Mouse (Mus musculus) myocyte (in vitro differentiated cells): ENCODE data around the gene Fbxo11. TPM values are rescaled to one million over a fixed set of nuclear protein-coding genes. Genes with fewer than 3 reads are reported as not detected.
A peak's percentile ranks its signal among the peaks of the same experiment; 100 is the strongest.

Experiments used
- H3K27me3 ChIP-seq: one replicate; pipeline ENCODE4 v1.6.1; 2011; ENCODE audit not compliant: control insufficient read depth, insufficient read depth, insufficient read length
- H3K36me3 ChIP-seq: one replicate; pipeline ENCODE4 v1.6.1; 2011; ENCODE audit not compliant: control insufficient read depth, insufficient read depth
- H3K4me2 ChIP-seq: one replicate; pipeline ENCODE4 v1.6.1; 2011; ENCODE audit warnings: low read depth, control low read depth
- H3K4me3 ChIP-seq: one replicate; pipeline ENCODE4 v1.5.1; 2011; ENCODE audit warnings: mild to moderate bottlenecking, control low read depth, moderate library complexity
- H3K79me2 ChIP-seq: one replicate; pipeline ENCODE4 v1.6.1; 2011; ENCODE audit not compliant: control insufficient read depth, insufficient read depth
- H3ac ChIP-seq: one replicate; pipeline ENCODE4 v1.6.1; 2011; ENCODE audit not compliant: control insufficient read depth, insufficient read length
- CEBPB ChIP-seq: IDR thresholded peaks from 2 replicates; pipeline ENCODE4 v1.6.1; 2011; ENCODE audit warnings: mild to moderate bottlenecking, moderate library complexity; ENCODE audit not compliant: poor library complexity, insufficient read depth, severe bottlenecking
- E2F4 ChIP-seq: IDR thresholded peaks from one replicate; pipeline ENCODE4 v1.6.1; 2011; ENCODE audit warnings: mild to moderate bottlenecking, control low read depth, moderate library complexity; ENCODE audit not compliant: insufficient read depth
- MAX ChIP-seq: IDR thresholded peaks from one replicate; pipeline ENCODE4 v1.6.1; 2011; ENCODE audit warnings: low read depth, mild to moderate bottlenecking, control low read depth
- MYOD1 ChIP-seq, 3 experiments: IDR thresholded peaks; one replicate each; pipeline ENCODE4 v1.6.1; 2011; ENCODE audit warnings: control low read depth in 2 of 3, low read depth in 2 of 3, mild to moderate bottlenecking in 2 of 3, moderate library complexity in 1 of 3; ENCODE audit not compliant: insufficient read length in 2 of 3, control insufficient read depth in 1 of 3
- MYOG ChIP-seq, 3 experiments: IDR thresholded peaks; one replicate each; pipeline ENCODE4 v1.6.1; 2011; ENCODE audit warnings: control low read depth in 2 of 3, low read depth in 2 of 3, mild to moderate bottlenecking in 2 of 3; ENCODE audit not compliant: insufficient read length in 2 of 3, control insufficient read depth in 1 of 3, insufficient read depth in 1 of 3
- POLR2A ChIP-seq: IDR thresholded peaks from one replicate; pipeline ENCODE4 v1.6.1; 2011; ENCODE audit warnings: low read depth, mild to moderate bottlenecking, control low read depth, moderate library complexity; ENCODE audit not compliant: insufficient read length
- POLR2AphosphoS2 ChIP-seq: IDR thresholded peaks from one replicate; pipeline ENCODE4 v1.6.1; 2011; ENCODE audit warnings: low read depth, control low read depth; ENCODE audit not compliant: insufficient read length
- REST ChIP-seq: IDR thresholded peaks from one replicate; pipeline ENCODE4 v1.6.1; 2011; ENCODE audit warnings: mild to moderate bottlenecking, control low read depth, moderate library complexity; ENCODE audit not compliant: insufficient read depth, insufficient read length
- SRF ChIP-seq: IDR thresholded peaks from one replicate; pipeline ENCODE4 v1.6.1; 2011; ENCODE audit warnings: low read depth; ENCODE audit not compliant: control insufficient read depth, insufficient read length
- TCF12 ChIP-seq: IDR thresholded peaks from one replicate; pipeline ENCODE4 v1.6.1; 2011; ENCODE audit warnings: mild to moderate bottlenecking, control low read depth; ENCODE audit not compliant: poor library complexity, insufficient read depth, severe bottlenecking
- TCF3 ChIP-seq: IDR thresholded peaks from one replicate; pipeline ENCODE4 v1.6.1; 2011; ENCODE audit warnings: low read depth, control low read depth; ENCODE audit not compliant: insufficient read length
- USF1 ChIP-seq: IDR thresholded peaks from one replicate; pipeline ENCODE4 v1.6.1; 2011; ENCODE audit warnings: low read depth, mild to moderate bottlenecking, control low read depth, moderate library complexity
- polyA plus RNA-seq: library from polyadenylated mRNA; unstranded; fragments of >200 nt; fragmentation: generic; extraction: Trizol; gene quantifications from one replicate; pipeline ENCODE4 v1.2.1, GENCODE M21; 2012; ENCODE audit warnings: missing spikeins

Gene Fbxo11
- polyA plus RNA-seq, 1 experiment, result 15.4 TPM

DNA sequence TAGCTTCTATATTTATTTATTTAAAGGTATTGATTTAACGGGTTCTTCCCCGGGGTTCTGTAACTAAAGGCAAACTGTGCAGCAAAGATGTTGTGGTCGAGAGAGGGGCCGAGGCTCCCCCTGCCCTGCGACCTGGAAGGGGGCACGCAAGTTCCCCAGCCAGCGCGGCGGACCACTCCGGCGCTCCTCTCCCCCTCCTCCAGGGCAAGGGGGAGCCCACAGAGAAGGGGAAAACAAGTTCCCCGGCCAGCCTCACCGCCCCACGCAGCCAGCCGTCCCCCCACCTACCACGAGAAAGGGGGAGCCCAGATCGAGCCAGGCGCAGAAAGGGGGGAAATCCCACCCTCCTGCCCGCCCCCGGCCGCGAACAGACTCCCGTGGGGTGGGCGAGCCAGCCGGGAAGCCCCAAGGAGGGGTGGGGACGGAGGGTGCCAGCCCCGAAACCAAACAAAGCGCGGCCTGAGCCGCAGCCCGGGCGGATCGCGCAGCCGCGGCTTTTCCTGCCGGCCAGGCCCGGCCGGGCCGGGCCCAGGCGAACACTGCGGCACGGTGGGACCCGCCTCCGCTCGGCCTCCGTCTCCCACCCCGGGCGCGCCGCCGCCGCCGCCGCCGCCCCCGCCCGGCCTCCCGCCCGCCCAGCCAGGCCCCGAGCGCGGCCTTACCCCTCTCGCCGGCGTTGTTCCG, 602 bp downstream of the Fbxo11 start:
- Histone ChIP-seq H3K4me3 (peak overlapping the region; percentile 90), H3K36me3 (no peaks in the 10 kb centered on the region), H3K79me2 (peaks cover 68% of the 10 kb centered on the region), H3K27me3 (no peaks in the 10 kb centered on the region), H3ac (peak overlapping the region; percentile 99), H3K4me2 (peak overlapping the region; percentile 97)
- no peak for TF ChIP-seq TCF12
- TF ChIP-seq MYOG (IDR thresholded peaks at IDR 0.05; ENCODE audit: control insufficient read depth in 1 of 3, insufficient read depth in 1 of 3, insufficient read length in 2 of 3, low read depth in 2 of 3), result no peak
- no peak for TF ChIP-seq SRF
- TF ChIP-seq POLR2A, result no peak
- no peak for TF ChIP-seq USF1
- TF ChIP-seq CEBPB, result no peak
- no peak for TF ChIP-seq POLR2AphosphoS2
- no peak for TF ChIP-seq REST
- no peak for TF ChIP-seq E2F4
- TF ChIP-seq MYOD1 (IDR thresholded peaks at IDR 0.05; ENCODE audit: control insufficient read depth in 1 of 3, insufficient read length in 2 of 3, low read depth in 2 of 3), result no peak
- no peak for TF ChIP-seq TCF3
- TF ChIP-seq MAX, result no peak

GRCm38 (mm10) chr17:88063980-88064346, 1.1 kb downstream of the Fbxo11 start:
- Histone ChIP-seq H3ac (peak overlapping the region; percentile 99), H3K4me2 (peak overlapping the region; percentile 97), H3K36me3 (no peaks in the 10 kb centered on the region), H3K4me3 (peak overlapping the region; percentile 90), H3K27me3 (no peaks in the 10 kb centered on the region), H3K79me2 (peaks cover 72% of the 10 kb centered on the region)
- TF ChIP-seq POLR2A (peak; percentile 33), TCF12 (no peak)

DNA sequence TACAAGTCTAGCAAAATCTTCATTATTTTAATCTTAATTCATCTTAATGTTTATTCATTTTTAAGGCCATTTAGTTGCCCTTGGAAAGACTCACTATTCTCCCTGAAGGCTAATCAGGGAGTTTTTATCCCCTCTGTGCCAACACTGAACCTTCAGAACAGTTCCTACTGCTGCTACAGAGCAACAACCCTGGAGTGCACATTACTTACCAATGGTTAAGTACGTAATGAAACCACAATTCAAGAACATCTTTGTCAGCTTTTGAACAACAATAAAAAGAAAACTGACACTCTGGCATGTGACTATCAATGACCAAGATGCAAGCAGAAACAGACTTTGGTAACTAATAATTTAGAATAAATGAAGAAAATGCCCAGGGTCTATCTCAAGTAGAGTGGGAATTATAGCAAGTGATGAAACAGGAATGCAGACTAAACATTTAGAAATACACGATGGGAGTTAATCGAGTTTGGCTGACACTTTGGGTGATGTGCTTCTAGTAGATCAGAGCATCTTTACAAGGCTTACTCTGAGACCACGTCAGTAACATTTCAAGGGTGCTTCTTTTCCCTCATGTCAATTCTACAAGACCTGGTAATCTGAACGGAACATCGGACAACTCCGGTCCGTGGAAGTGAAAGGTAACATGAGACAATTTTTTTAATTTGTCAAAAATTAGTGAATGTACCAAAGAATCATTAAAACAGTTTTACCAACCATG, 2.1 kb downstream of the Fbxo11 start:
- Histone ChIP-seq H3K27me3 (no peaks in the 10 kb centered on the region), H3K4me3 (peak overlapping the region; percentile 90), H3ac (peak overlapping the region; percentile 99), H3K36me3 (no peaks in the 10 kb centered on the region), H3K4me2 (peak overlapping the region; percentile 97), H3K79me2 (peaks cover 73% of the 10 kb centered on the region)
- TF ChIP-seq POLR2AphosphoS2 (no peak), CEBPB (no peak), SRF (no peak)

DNA sequence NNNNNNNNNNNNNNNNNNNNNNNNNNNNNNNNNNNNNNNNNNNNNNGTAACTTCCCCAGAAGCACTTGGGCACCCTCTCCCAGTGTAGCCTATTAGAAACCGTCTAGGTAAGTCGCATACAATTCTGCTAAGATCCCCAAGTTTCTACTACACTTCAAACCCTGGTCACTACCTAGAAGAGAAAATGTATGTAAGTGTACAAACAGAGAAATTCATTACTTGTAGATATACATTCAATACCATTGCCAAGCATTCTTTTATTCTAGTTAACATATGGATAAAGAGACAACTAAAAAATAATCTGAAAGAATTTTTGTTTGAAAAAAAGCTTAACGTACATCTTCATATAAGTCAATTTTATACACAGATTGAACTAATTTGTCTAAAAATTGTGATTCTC, 3.1 kb downstream of the Fbxo11 start:
- Histone ChIP-seq H3ac (no peak overlapping the region), H3K4me3 (no peak overlapping the region), H3K36me3 (no peaks in the 10 kb centered on the region), H3K79me2 (peaks cover 77% of the 10 kb centered on the region), H3K27me3 (no peaks in the 10 kb centered on the region), H3K4me2 (no peak overlapping the region)
- TF ChIP-seq SRF, result no peak
- TF ChIP-seq MAX, result no peak
- TF ChIP-seq TCF12, result no peak
- no peak for TF ChIP-seq E2F4
- no peak for TF ChIP-seq USF1
- TF ChIP-seq REST, result no peak
- TF ChIP-seq CEBPB, result no peak
- TF ChIP-seq TCF3, result no peak
- no peak for TF ChIP-seq MYOD1 (IDR thresholded peaks at IDR 0.05; ENCODE audit: control insufficient read depth in 1 of 3, insufficient read length in 2 of 3, low read depth in 2 of 3)
- TF ChIP-seq MYOG (IDR thresholded peaks at IDR 0.05; ENCODE audit: control insufficient read depth in 1 of 3, insufficient read depth in 1 of 3, insufficient read length in 2 of 3, low read depth in 2 of 3), result no peak
- TF ChIP-seq POLR2AphosphoS2, result no peak
- no peak for TF ChIP-seq POLR2A

DNA sequence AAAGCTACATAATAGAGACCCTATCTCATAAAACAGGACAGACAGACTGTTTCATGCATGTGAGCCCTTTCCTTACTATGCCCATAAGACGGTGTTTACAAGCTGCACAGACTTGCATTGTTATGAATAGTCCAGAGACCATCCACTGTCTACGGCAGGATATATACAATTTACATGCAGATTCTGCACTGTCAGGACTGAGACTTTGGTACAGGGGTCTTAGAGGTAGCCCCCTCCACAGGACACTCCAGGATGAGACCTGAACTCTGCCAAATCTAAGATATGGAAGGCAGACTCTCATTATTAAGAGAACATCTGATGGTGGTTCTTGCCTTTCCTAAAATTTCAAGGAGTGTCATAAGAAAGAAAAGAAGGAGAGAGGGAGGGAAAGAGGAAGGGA, 6.8 kb downstream of the Fbxo11 start:
- H3ac ChIP-seq, result no peak overlapping the region
- TF ChIP-seq MAX, result no peak
- TF ChIP-seq CEBPB, result no peak
- no peak for TF ChIP-seq REST
- TF ChIP-seq TCF3, result no peak
- no peak for TF ChIP-seq E2F4
- TF ChIP-seq MYOG (IDR thresholded peaks at IDR 0.05; ENCODE audit: control insufficient read depth in 1 of 3, insufficient read depth in 1 of 3, insufficient read length in 2 of 3, low read depth in 2 of 3), result no peak
- TF ChIP-seq POLR2A, result no peak
- no peak for TF ChIP-seq SRF
- H3K27me3 ChIP-seq, result no peaks in the 10 kb centered on the region
- H3K36me3 ChIP-seq, result no peaks in the 10 kb centered on the region
- H3K4me3 ChIP-seq, result no peak overlapping the region
- H3K4me2 ChIP-seq, result peak overlapping the region; percentile 12
- H3K79me2 ChIP-seq, result peaks cover 100% of the 10 kb centered on the region
